Mouse (Mus musculus) adrenal gland, adult 18-20 months (tissue): Measurements from ENCODE around the gene Crct1. TPM values are rescaled to one million over a fixed set of nuclear protein-coding genes. Genes with fewer than 3 reads are reported as not detected.
A peak's percentile ranks its signal among the peaks of the same experiment; 100 is the strongest.

ENCODE experiments used
- DNase-seq, 2 experiments: peaks; one replicate each; pipeline ENCODE4 v3.0.0; 2021 to 2022; ENCODE audit warnings: low spot score in 2 of 2
- long read RNA-seq, 2 experiments: library from polyadenylated mRNA; stranded (forward); transcript quantifications; one replicate each; pipeline ENCODE4 v2.0.0; 2021
- total RNA-seq, 2 experiments: library from RNA; stranded (reverse); gene quantifications; 1 replicate in 1 of 2; 2 replicates in 1 of 2; pipeline ENCODE4 v1.2.3; 2021

Gene Crct1
- not detected for total RNA-seq
- long read RNA-seq, experiment 1: 0 reads
- long read RNA-seq, experiment 2: 0 reads

GRCm38 (mm10) chr3:93015460-93016104 is at the start of gene Crct1:
TSS of gene Crct1 (minus strand) at chr3:93015687.
- no peak for DNase-seq

GRCm38 (mm10) chr3:93052826-93053474 is 37.5 kb upstream of the Crct1 start:
- DNase-seq: peak in 1 of 2 experiments; percentile 21

- DNase-seq: no peak
Measured at GRCm38 (mm10) chr3:93050182-93050581, 34.7 kb upstream of the Crct1 start.

- DNase-seq: no peak
Measured at GRCm38 (mm10) chr3:93031450-93031849, 16.0 kb upstream of the Crct1 start.

GRCm38 (mm10) chr3:93025486-93025885 is 10.0 kb upstream of the Crct1 start:
- DNase-seq: no peak

- no peak for DNase-seq
Measured at GRCm38 (mm10) chr3:93023411-93024184, 8.1 kb upstream of the Crct1 start.

- no peak for DNase-seq
Measured at GRCm38 (mm10) chr3:93021171-93021570, 5.7 kb upstream of the Crct1 start.

- DNase-seq: no peak
Measured at GRCm38 (mm10) chr3:93018960-93019359, 3.5 kb upstream of the Crct1 start, which contains the start of gene Lce1m. TSS of gene Lce1m (minus strand) at chr3:93019060.

- no peak for DNase-seq
Measured at GRCm38 (mm10) chr3:93014871-93015270, 616 bp downstream of the Crct1 start.

GRCm38 (mm10) chr3:93014378-93014801 is 1.1 kb downstream of the Crct1 start:
- peak in 1 of 2 experiments; percentile 25 for DNase-seq

GRCm38 (mm10) chr3:93002843-93003242 is 12.6 kb downstream of the Crct1 start:
- no peak for DNase-seq

- no peak for DNase-seq
Measured at GRCm38 (mm10) chr3:93000621-93001020, 14.9 kb downstream of the Crct1 start.

- DNase-seq: peak; percentile 34 to 57
Measured at GRCm38 (mm10) chr3:92998691-92999090, 16.8 kb downstream of the Crct1 start.

GRCm38 (mm10) chr3:92991926-92992325 is 23.6 kb downstream of the Crct1 start, which contains the start of gene Lce3f:
TSS of gene Lce3f (plus strand) at chr3:92992226.
- DNase-seq: no peak

- no peak for DNase-seq
Measured at GRCm38 (mm10) chr3:92978484-92978883, 37.0 kb downstream of the Crct1 start.

- DNase-seq: no peak
Measured at GRCm38 (mm10) chr3:92966761-92967160, 48.7 kb downstream of the Crct1 start, which contains the start of gene Lce3e. TSS of gene Lce3e (plus strand) at chr3:92967061.

Other genes starting within 250 kb of the Crct1 start
- gene Lce1i, start 236.8 kb downstream of the Crct1 start, total RNA-seq: not detected
- not detected for gene Lce1j, start 225.2 kb downstream of the Crct1 start, total RNA-seq
- not detected for gene Lce1k, start 207.8 kb downstream of the Crct1 start, total RNA-seq
- not detected for gene Kprp, start 188.4 kb downstream of the Crct1 start, total RNA-seq
- not detected for gene Lce1l, start 164.4 kb downstream of the Crct1 start, total RNA-seq
- not detected for gene 2310050C09Rik, start 145.5 kb downstream of the Crct1 start, total RNA-seq
- gene Lce3a, start 89.5 kb downstream of the Crct1 start, total RNA-seq: not detected
- not detected for gene Lce3b, start 82.7 kb downstream of the Crct1 start, total RNA-seq
- gene Lce3c, start 71.2 kb downstream of the Crct1 start, total RNA-seq: not detected
- gene Lce3d, start 58.3 kb downstream of the Crct1 start, total RNA-seq: not detected
- gene Lce3e, start 48.6 kb downstream of the Crct1 start, total RNA-seq: not detected
- not detected for gene Lce3f, start 23.5 kb downstream of the Crct1 start, total RNA-seq
- gene Lce1m, start 3.4 kb upstream of the Crct1 start, total RNA-seq: not detected
- not detected for gene Gm4858, start 53.1 kb upstream of the Crct1 start, total RNA-seq
- not detected for gene Crnn, start 129.1 kb upstream of the Crct1 start, total RNA-seq
- gene Flg2, start 181.6 kb upstream of the Crct1 start, total RNA-seq: not detected